Mouse (Mus musculus): Measurements from ENCODE around the gene Obsl1. TPM values are rescaled to one million over a fixed set of nuclear protein-coding genes. Genes with fewer than 3 reads are reported as not detected.

Obsl1 gene
- polyA plus RNA-seq, 1 experiment from 2014 or later = 17.9 TPM

GRCm38 (mm10) chr1:75499441-75499840, 6.8 kb downstream of the Obsl1 start:
- no peaks in the 10 kb centered on the region for H3K9me3 ChIP-seq (ENCODE audit: control insufficient read depth, low read length)
- no peaks in the 10 kb centered on the region for H3K4me1 ChIP-seq (replicated peaks; ENCODE audit: control insufficient read depth, insufficient read depth)
- TF ChIP-seq CTCF (IDR thresholded peaks at IDR 0.05; ENCODE audit: low read depth) (peak; percentile 67), EP300 (optimal IDR thresholded peaks at IDR 0.05) (no peak)
- peaks cover 18% of the 10 kb centered on the region for H3K36me3 ChIP-seq (ENCODE audit: control insufficient read depth, insufficient read depth, low read length)
- no peak overlapping the region for H3K9ac ChIP-seq (ENCODE audit: low read length)
- DNase-seq (ENCODE audit: low spot score) = no peak
- no peak overlapping the region for H3K4me3 ChIP-seq (ENCODE audit: low read depth, low read length)
- no peaks in the 10 kb centered on the region for H3K27me3 ChIP-seq (ENCODE audit: control insufficient read depth, insufficient read depth, low read length)
- ATAC-seq (ENCODE audit: low FRiP score, low TSS enrichment) = no peak
- H3K27ac ChIP-seq (replicated peaks) = no peak overlapping the region
- WGBS = 78% methylated on average over 7 of the region's 7 CpGs
- H3K4me2 ChIP-seq (replicated peaks; ENCODE audit: low read depth) = no peak overlapping the region

- Histone ChIP-seq H3K27me3 (ENCODE audit: control insufficient read depth, insufficient read depth, low read length) (no peaks in the 10 kb centered on the region), H3K36me3 (ENCODE audit: control insufficient read depth, insufficient read depth, low read length) (peaks cover 18% of the 10 kb centered on the region), H3K9me3 (ENCODE audit: control insufficient read depth, low read length) (no peaks in the 10 kb centered on the region), H3K4me2 (replicated peaks; ENCODE audit: low read depth) (no peak overlapping the region), H3K4me1 (replicated peaks; ENCODE audit: control insufficient read depth, insufficient read depth) (no peaks in the 10 kb centered on the region), H3K9ac (ENCODE audit: low read length) (no peak overlapping the region), H3K27ac (replicated peaks) (no peak overlapping the region), H3K4me3 (ENCODE audit: low read depth, low read length) (no peak overlapping the region)
- no peak for TF ChIP-seq EP300 (optimal IDR thresholded peaks at IDR 0.05)
- TF ChIP-seq CTCF (IDR thresholded peaks at IDR 0.05; ENCODE audit: low read depth) = no peak
- no peak for ATAC-seq (ENCODE audit: low FRiP score, low TSS enrichment)
- no peak for DNase-seq (ENCODE audit: low spot score)
- 85% methylated on average over 4 of the region's 4 CpGs for WGBS
Measured at GRCm38 (mm10) chr1:75498897-75499296, 7.4 kb downstream of the Obsl1 start.

DNA sequence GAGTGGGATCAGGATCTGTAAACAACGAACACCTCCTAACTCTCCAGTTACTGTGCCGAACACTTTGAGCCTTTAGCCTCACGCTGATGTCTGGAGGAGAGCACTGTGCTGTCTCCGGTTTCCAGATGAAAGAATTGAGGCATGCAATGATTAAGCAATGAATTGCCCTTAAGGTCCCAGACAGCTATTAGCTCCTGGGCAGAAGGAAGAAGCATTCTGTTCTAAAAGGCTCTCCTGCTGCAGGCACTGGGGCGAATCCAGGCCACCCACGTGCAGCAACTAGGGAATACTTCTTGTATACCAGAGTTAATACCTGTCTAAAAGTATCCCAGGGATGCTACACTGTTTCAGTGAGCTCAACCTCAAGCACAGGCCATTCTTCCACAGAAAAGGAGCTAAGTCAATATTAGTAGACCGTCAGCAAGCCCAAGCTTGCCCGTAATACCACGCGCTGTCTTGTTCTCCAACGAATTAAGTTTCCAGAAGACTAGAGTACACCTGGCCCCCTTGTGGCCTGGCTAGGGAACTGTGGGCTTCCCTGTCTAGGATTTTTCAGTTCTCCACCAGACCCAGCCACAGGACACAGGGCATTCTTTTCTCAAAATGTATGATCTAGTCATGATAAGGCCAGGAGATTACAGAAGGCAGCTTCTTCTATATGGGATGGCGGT, 11.2 kb downstream of the Obsl1 start:
- H3K27me3 ChIP-seq (ENCODE audit: control insufficient read depth, insufficient read depth, low read length) = no peaks in the 10 kb centered on the region
- ATAC-seq (ENCODE audit: low FRiP score, low TSS enrichment) (peak; percentile 70), DNase-seq (ENCODE audit: low spot score) (peak; percentile 70)
- 44% methylated on average over 12 of the region's 12 CpGs for WGBS
- H3K4me2 ChIP-seq (replicated peaks; ENCODE audit: low read depth) = no peak overlapping the region
- no peaks in the 10 kb centered on the region for H3K4me1 ChIP-seq (replicated peaks; ENCODE audit: control insufficient read depth, insufficient read depth)
- no peak overlapping the region for H3K27ac ChIP-seq (replicated peaks)
- H3K9ac ChIP-seq (ENCODE audit: low read length) = no peak overlapping the region
- no peaks in the 10 kb centered on the region for H3K9me3 ChIP-seq (ENCODE audit: control insufficient read depth, low read length)
- H3K4me3 ChIP-seq (ENCODE audit: low read depth, low read length) = no peak overlapping the region
- H3K36me3 ChIP-seq (ENCODE audit: control insufficient read depth, insufficient read depth, low read length) = peaks cover 14% of the 10 kb centered on the region; the same call in 1 of the 2 replicates
- TF ChIP-seq CTCF (IDR thresholded peaks at IDR 0.05; ENCODE audit: low read depth) (peak; percentile 88), EP300 (optimal IDR thresholded peaks at IDR 0.05) (no peak)

- TF ChIP-seq EP300 (optimal IDR thresholded peaks at IDR 0.05) (no peak), CTCF (IDR thresholded peaks at IDR 0.05; ENCODE audit: low read depth) (no peak)
- H3K4me3 ChIP-seq (ENCODE audit: low read depth, low read length) = no peak overlapping the region
- ATAC-seq (ENCODE audit: low FRiP score, low TSS enrichment) = no peak
- 66% methylated on average over 24 of the region's 24 CpGs for WGBS
- no peak overlapping the region for H3K9ac ChIP-seq (ENCODE audit: low read length)
- H3K9me3 ChIP-seq (ENCODE audit: control insufficient read depth, low read length) = no peaks in the 10 kb centered on the region
- no peaks in the 10 kb centered on the region; the same call in 1 of the 2 replicates for H3K27me3 ChIP-seq (ENCODE audit: control insufficient read depth, insufficient read depth, low read length)
- no peak overlapping the region for H3K4me2 ChIP-seq (replicated peaks; ENCODE audit: low read depth)
- no peak for DNase-seq (ENCODE audit: low spot score)
- H3K4me1 ChIP-seq (replicated peaks; ENCODE audit: control insufficient read depth, insufficient read depth) = no peaks in the 10 kb centered on the region
- peaks cover 7% of the 10 kb centered on the region; the same call in 1 of the 2 replicates for H3K36me3 ChIP-seq (ENCODE audit: control insufficient read depth, insufficient read depth, low read length)
- no peak overlapping the region for H3K27ac ChIP-seq (replicated peaks)
Measured at GRCm38 (mm10) chr1:75492579-75493170, 13.6 kb downstream of the Obsl1 start.

GRCm38 (mm10) chr1:75490785-75491551, 15.3 kb downstream of the Obsl1 start:
- Histone ChIP-seq H3K27me3 (ENCODE audit: control insufficient read depth, insufficient read depth, low read length) (peaks cover 2% of the 10 kb centered on the region; the same call in 1 of the 2 replicates), H3K4me1 (replicated peaks; ENCODE audit: control insufficient read depth, insufficient read depth) (peaks cover 3% of the 10 kb centered on the region; the same call in 1 of the 2 replicates), H3K9me3 (ENCODE audit: control insufficient read depth, low read length) (no peaks in the 10 kb centered on the region), H3K27ac (replicated peaks) (no peak overlapping the region), H3K9ac (ENCODE audit: low read length) (no peak overlapping the region), H3K36me3 (ENCODE audit: control insufficient read depth, insufficient read depth, low read length) (peaks cover 7% of the 10 kb centered on the region; the same call in 1 of the 2 replicates), H3K4me2 (replicated peaks; ENCODE audit: low read depth) (no peak overlapping the region), H3K4me3 (ENCODE audit: low read depth, low read length) (no peak overlapping the region)
- TF ChIP-seq EP300 (optimal IDR thresholded peaks at IDR 0.05) = no peak
- TF ChIP-seq CTCF (IDR thresholded peaks at IDR 0.05; ENCODE audit: low read depth) = no peak
- DNase-seq (ENCODE audit: low spot score) = no peak
- WGBS = 92% methylated on average over 34 of the region's 34 CpGs
- ATAC-seq (ENCODE audit: low FRiP score, low TSS enrichment) = no peak
